Mouse (Mus musculus) urinary bladder, adult 2 months (tissue): ENCODE data around the gene Hhipl1. TPM values are rescaled to one million over a fixed set of nuclear protein-coding genes. Genes with fewer than 3 reads are reported as not detected.

Experiments
- DNase-seq: peaks from one replicate; pipeline ENCODE4 v3.0.0; 2022; ENCODE audit warnings: low spot score
- polyA plus RNA-seq: library from polyadenylated mRNA; depleted of rRNA; stranded (reverse); fragments of >200 nt; gene quantifications from 2 replicates; pipeline ENCODE4 v1.2.3, GENCODE M21; 2012; rRNA removed

Hhipl1 gene
- 2.9 and 3.2 TPM in 2 replicates for polyA plus RNA-seq

GRCm38 (mm10) chr12:108305812-108306794, at the start of gene Hhipl1:
Gene Hhipl1 (plus strand): TSS chr12:108306270.
- DNase-seq, result no peak

- DNase-seq, result no peak
Measured at GRCm38 (mm10) chr12:108256734-108257133, 49.3 kb upstream of the Hhipl1 start.

- no peak for DNase-seq
Measured at GRCm38 (mm10) chr12:108259322-108260049, 46.6 kb upstream of the Hhipl1 start.

DNA sequence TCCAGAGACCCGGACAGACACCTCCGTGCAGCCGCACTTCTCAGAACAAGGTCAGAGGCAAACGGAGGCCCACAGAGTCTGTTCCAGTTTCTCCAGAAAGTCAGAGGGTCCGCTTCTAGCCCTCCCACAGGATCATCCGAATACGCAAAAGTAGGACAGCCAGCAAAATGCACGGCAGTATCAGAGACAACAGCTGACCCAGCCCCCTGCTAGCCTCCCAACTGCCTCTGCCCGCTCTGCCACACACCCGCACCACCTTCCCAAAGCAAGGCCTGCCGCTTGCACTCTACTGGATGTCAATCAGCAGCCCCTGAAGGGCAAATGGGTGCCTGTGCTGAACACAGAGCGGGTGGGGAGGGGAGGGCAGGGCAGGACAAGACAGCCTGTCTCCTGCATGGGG, 45.1 kb upstream of the Hhipl1 start:
- DNase-seq, result no peak

DNA sequence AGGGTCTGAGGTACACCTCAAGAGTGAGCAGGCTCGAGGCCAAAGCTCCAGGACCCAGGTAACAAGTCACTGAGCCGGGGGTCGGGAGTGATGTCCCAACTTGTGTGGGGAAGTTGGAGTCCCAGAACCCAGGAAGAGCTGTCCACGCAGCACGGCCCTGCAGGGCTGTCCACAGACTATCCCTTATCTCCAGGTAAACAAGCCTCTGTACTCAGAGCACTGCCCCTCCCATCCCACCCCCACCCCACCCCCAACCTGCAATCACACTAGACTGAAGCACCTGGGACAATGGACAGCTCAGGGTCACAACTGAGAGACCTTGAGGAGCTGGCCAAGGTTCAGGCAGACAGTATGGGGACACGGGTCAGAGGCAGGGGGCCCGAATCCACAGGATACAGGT, 41.2 kb upstream of the Hhipl1 start:
- DNase-seq, result no peak

GRCm38 (mm10) chr12:108265831-108266619, 40.0 kb upstream of the Hhipl1 start:
- DNase-seq, result peak; percentile 25

DNA sequence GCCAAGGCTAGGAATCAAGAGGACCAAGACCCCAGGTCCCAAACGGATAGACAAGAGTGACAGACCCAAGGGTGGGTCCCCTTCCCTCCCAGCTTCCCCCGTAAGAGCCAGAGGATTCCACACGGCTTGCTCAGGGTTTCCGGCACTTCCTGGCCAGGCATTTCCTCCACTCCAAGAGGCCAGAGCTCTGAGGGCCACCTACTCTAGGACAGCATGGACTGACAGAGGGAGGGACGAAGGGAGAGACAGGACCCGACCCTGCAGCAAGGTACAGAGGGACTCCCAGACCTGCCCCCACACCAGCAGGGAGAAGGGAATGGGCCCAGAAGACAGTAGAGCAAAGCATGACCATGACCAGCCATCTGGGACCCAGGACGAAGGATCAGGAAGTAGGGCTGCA, 38.4 kb upstream of the Hhipl1 start:
- peak; percentile 19 for DNase-seq

GRCm38 (mm10) chr12:108268970-108269369, 37.1 kb upstream of the Hhipl1 start:
- no peak for DNase-seq

- no peak for DNase-seq
Measured at GRCm38 (mm10) chr12:108269699-108270098, 36.4 kb upstream of the Hhipl1 start.

GRCm38 (mm10) chr12:108270240-108270919, 35.7 kb upstream of the Hhipl1 start:
- peak; percentile 17 for DNase-seq

DNA sequence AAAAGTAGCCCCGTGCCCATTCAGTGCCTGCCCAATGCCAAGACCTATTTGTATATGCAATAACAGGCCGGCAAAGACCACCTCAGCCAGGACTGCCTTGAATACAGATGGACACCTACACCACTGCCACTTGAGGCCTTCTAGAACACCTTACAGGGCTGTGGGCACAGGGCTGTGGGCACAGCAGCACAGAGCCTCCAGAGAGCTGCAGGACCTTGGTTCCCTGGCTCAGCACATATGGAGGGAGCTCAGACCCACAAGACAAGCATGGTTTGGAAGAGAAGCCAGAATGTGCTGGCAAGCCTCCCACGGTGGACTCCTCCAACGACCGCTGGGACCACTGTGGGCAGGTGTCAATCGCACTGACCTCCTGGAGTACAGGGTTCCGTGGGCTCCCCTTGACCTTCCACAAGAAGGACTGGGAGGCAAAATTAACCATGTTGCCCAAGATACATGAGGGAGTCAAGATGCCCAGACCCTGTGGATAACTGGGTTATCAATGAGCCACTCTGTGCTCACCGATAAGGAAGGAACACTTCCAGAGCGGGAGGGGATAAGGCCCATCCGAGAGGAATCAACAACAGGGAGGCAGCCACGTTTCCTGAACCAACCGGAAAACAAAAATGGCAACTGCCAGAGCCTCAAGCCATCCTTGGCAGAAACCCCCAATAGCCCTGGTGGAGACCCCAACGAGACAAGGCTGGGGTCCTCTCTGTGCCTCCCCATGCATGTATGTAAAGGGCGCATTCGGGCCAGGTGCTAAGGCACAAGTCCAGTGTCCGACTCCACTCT, 34.5 kb upstream of the Hhipl1 start:
- peak; percentile 20 for DNase-seq

DNA sequence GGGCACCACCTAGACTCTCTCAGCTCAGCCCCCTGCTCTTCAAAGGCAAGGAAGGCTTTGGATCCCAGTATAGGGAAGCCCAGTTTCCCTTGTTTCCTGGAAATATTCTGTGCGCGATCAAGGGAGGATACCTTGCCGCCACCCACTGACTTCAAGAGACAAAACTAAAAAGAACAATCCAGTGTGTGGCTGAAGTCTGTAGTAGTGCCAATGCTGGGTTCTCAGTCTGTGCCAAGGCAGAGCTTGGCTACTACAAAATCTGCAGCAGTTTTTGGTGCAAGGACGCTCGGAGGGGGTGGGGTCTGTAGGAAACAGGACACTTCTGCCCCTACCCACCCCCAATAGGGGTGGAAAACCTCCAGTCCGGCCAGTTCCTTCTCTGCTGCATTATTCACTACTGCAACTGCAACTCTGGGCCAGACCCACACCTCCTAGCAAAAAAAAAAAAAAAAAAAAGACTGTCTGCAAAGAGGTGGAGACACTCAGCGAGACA, 33.9 kb upstream of the Hhipl1 start:
- DNase-seq, result no peak

DNA sequence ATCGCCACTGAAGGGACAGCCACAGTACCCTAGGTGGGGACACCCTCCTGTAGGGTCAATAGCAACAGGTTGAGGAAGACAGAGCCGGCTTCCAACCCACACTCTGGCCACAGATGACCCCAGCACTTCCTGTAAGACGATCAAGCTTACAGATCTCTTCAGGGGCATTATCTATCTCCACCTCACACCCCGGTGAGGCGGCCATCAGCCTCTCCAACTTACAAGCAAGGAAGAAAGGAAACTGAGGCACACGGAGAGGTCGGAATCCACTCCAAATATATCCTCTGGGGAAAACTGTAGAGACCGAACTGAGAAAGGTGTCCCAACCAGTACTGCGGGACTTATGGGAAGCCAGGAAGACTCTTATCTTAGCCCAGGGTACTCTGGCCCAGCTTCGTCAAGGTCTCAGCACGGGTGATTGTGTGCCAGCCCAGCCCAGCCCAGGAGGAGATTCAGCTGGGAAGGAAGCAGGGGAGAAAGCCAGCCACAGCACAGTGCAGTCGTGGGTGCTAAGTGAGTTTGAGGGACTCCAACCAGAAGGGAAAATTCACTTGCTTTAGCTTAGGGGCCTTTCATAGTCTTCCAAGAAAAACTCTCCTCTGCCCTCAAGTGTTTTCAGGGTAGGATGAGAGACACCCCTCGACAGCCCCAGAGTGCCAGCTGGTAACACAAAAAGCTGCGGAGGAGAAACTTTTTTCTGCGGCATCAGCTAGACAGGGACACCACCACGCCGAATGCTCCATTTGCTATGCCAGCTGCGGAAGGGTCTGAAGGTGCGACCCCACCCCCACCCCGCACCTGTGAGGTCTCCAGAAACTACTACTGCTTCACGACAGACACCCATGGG, 32.4 kb upstream of the Hhipl1 start:
- DNase-seq, result peak; percentile 19

GRCm38 (mm10) chr12:108274313-108274595, 31.8 kb upstream of the Hhipl1 start:
- DNase-seq, result peak; percentile 36

GRCm38 (mm10) chr12:108274661-108275507, 31.2 kb upstream of the Hhipl1 start, which contains the start of gene Ccdc85c:
Gene Ccdc85c (minus strand): TSS chr12:108275425.
- peak; percentile 54 for DNase-seq

GRCm38 (mm10) chr12:108275508-108275890, 30.6 kb upstream of the Hhipl1 start:
- peak; percentile 97 for DNase-seq

DNA sequence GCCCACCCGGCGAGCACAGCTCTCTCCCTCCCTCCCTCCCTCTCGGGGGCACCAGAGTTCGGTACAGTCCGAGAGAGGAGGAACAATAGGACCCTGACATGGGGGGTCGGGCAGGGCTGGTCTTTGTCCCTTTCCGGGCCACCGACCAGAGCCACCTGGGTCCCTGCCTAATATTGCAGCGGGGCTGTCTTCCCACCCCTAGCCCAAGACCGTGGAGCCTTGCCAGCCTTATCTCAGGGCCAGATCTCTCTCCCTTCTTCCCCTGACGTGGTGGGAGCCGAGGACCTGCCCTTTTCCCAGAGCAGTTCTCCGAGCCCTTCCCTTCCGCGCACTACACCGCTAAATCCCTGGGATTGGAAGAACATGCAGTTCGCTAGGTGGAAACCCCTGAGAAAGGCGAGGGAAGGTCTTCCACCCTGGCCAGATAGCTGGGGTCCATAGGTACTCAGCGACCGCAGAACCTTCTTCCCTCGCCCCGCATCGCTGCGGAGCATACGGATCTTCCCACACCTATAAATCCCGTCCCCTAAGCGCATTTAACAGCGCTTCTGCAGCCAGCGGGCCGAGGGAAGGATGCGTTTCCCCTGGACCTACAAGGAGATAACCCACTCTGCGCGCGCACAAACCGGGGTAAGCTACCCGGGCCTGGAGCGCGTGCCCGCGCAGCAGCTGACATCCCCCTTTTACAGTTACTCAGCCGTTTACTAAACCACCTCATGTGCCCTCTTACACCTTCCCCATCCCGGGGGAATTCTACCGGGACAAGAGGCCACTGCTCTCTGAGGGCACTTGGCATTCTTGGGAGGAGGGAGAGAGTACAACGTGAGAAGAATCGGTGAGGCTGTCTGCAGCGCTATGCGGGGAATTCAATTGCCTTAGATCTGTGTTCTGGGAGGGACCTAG, 29.9 kb upstream of the Hhipl1 start:
- DNase-seq, result peak; percentile 43
